Mouse (Mus musculus): ENCODE results near the gene Thrap3.

The Thrap3 gene

GRCm38 (mm10) chr4:126146974-126147532 is 55.5 kb downstream of the Thrap3 start:
- DNase-seq (ENCODE audit: low read depth), result no peak

GRCm38 (mm10) chr4:126145396-126145795 is 57.2 kb downstream of the Thrap3 start:
- no peak for DNase-seq (ENCODE audit: low read depth)

GRCm38 (mm10) chr4:126141021-126141420 is 61.5 kb downstream of the Thrap3 start:
- DNase-seq (ENCODE audit: low read depth), result no peak

GRCm38 (mm10) chr4:126137773-126138172 is 64.8 kb downstream of the Thrap3 start:
- no peak for DNase-seq (ENCODE audit: low read depth)

- DNase-seq (ENCODE audit: low read depth), result no peak
Measured at GRCm38 (mm10) chr4:126134639-126135038, 67.9 kb downstream of the Thrap3 start.

GRCm38 (mm10) chr4:126134236-126134635 is 68.3 kb downstream of the Thrap3 start:
- DNase-seq (ENCODE audit: low read depth), result no peak

- DNase-seq (ENCODE audit: low read depth), result no peak
Measured at GRCm38 (mm10) chr4:126132636-126133264, 69.8 kb downstream of the Thrap3 start.

- DNase-seq (ENCODE audit: low read depth), result no peak
Measured at GRCm38 (mm10) chr4:126131290-126132121, 71.1 kb downstream of the Thrap3 start.

GRCm38 (mm10) chr4:126130502-126130901 is 72.1 kb downstream of the Thrap3 start:
- no peak for DNase-seq (ENCODE audit: low read depth)

- DNase-seq (ENCODE audit: low read depth), result no peak
Measured at GRCm38 (mm10) chr4:126123309-126124040, 79.1 kb downstream of the Thrap3 start.

GRCm38 (mm10) chr4:126120506-126120905 is 82.1 kb downstream of the Thrap3 start:
- no peak for DNase-seq (ENCODE audit: low read depth)

GRCm38 (mm10) chr4:126120052-126120451 is 82.5 kb downstream of the Thrap3 start:
- DNase-seq (ENCODE audit: low read depth), result no peak

- no peak for DNase-seq (ENCODE audit: low read depth)
Measured at GRCm38 (mm10) chr4:126119051-126119450, 83.5 kb downstream of the Thrap3 start.

- no peak for DNase-seq (ENCODE audit: low read depth)
Measured at GRCm38 (mm10) chr4:126118651-126119050, 83.9 kb downstream of the Thrap3 start.

GRCm38 (mm10) chr4:126117116-126117515 is 85.4 kb downstream of the Thrap3 start:
- DNase-seq (ENCODE audit: low read depth), result no peak

- DNase-seq (ENCODE audit: low read depth), result no peak
Measured at GRCm38 (mm10) chr4:126115871-126116521, 86.6 kb downstream of the Thrap3 start.

GRCm38 (mm10) chr4:126115411-126115810 is 87.1 kb downstream of the Thrap3 start:
- DNase-seq (ENCODE audit: low read depth), result no peak
